Mouse (Mus musculus): ENCODE results near the gene Mtmr3.
A peak's percentile ranks its signal among the peaks of the same experiment; 100 is the strongest.

Gene Mtmr3

DNA sequence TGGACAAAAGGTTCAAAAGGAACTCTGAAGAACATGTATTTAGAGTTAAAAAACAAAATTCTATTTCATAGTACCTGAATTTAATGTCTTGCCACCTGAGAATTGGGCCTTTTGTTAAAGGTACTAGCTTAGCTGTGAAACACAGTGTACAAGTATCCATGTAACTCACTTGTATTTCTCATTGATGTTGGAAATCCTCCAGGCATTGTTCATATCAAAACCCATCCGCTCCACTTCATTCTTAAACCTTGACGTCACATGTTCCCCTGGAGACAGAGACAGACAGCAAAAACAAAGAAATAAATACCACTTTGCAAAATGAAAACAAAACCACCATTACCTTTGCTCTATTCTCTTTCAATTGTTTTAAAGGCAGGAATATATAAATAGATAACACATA lies 87.2 kb downstream of the Mtmr3 start:
- no peak for DNase-seq

DNA sequence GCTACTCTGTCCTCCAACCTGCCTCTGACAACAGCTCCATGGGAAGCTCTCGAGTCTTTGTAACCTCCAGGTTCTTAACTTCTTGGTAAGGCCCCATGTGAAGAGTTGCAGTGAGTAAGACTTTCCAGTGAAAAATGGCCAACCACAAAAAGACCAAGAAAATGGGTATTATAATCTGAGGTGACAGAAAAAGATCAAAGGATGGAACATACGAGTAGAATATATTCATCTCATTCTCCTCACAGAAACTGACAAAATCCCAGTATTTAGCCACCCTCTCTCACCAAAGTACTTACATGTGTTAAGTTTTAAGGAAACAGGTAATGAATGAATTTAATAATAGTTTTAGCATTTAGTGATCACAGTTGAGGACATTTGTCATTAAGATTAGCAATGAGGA lies 88.2 kb downstream of the Mtmr3 start:
- no peak for DNase-seq

DNA sequence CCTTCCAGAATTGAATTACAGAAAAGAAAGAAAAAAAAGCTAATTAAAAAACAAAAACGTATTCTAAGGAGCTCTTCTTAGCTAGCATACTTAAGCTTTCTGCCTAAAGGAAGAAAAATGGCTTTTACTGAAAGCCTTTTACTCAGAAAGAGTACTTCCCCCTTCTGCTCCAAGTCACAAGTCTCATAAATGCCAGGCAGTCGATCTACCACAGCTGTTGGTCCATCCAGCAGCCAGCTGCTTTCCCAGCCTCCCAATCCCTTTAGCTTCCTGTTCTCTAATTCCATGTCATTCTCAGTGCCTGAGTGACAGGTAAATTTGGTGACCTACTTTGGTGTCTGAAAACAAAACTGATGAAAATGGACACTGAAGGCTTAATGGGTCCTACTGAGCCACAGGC lies 92.5 kb downstream of the Mtmr3 start:
- no peak for DNase-seq

DNA sequence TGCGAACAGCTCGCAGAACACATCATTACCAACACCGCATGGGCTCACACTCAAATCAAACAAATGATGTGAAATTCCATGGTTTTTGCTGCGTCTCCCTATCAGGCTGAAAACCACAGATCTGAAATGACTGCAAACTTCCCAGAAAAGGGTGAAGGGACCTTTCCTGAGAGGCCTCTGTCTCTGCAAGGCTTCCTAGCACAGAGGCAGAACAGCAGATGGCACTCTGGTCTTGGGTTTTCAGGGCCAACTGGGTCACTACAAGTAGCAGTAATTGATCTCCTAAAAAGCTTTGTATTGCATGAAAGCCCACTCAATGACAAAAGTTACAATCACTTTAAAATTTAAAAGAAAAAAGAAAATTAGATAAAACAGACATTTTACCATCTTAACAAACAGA lies 93.8 kb downstream of the Mtmr3 start:
- peak in 1 of 2 experiments; percentile 54 for DNase-seq

DNA sequence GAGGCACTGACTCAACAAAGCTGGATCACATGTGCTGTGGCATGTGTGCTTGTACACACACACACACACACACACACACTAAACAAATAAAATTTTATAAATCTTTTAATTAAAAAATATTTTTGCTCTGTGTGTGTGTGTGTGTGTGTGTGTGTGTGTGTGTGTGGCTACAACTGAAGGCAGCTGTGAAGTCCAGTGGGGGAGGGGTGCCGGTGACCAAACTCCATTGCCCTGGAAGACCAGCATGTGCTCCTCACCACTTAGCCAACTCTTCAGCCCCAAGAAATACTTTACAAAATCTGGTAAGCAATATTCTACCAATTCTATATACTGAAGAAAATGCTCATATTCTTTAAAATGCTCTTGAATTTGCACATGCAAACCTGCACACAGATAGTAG lies 94.4 kb downstream of the Mtmr3 start:
- no peak for DNase-seq

DNA sequence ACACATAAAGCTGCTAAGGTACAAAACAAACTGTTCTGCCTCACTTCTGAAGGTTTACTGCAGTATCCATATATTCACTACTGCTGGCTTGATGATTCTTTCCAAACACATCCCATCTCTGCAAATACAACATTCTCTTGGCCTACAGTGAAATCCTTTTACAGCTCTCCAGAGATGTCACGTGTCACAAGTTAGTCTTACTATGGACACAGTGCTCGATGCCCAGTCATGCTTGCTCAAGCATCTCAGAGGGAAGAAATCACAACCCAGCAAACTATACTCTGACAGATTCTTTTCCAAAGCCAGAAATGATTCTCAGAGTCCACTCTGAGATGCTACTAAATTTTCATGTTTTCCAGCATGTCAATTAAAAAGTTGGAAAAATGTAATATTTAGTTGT lies 95.2 kb downstream of the Mtmr3 start:
- DNase-seq, result no peak

DNA sequence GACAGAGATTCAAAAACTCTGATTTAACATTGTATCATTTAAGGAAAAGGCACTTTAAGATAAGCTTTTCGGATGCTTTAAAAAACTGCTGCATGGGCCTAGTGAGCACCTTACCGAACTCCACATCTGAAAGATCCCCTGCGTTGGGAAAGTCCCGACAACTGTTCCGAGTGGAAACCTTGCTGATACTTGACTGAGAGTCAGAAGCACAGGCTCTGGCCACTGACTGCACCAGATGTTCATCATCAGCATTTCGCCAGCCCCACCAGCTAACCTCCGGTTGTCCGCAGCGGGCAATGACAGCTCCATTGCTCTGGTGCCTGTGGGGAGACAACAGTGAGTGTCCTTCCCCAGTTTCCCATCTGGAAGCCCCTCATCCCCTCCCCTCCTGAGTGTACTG lies 95.9 kb downstream of the Mtmr3 start:
- no peak for DNase-seq

DNA sequence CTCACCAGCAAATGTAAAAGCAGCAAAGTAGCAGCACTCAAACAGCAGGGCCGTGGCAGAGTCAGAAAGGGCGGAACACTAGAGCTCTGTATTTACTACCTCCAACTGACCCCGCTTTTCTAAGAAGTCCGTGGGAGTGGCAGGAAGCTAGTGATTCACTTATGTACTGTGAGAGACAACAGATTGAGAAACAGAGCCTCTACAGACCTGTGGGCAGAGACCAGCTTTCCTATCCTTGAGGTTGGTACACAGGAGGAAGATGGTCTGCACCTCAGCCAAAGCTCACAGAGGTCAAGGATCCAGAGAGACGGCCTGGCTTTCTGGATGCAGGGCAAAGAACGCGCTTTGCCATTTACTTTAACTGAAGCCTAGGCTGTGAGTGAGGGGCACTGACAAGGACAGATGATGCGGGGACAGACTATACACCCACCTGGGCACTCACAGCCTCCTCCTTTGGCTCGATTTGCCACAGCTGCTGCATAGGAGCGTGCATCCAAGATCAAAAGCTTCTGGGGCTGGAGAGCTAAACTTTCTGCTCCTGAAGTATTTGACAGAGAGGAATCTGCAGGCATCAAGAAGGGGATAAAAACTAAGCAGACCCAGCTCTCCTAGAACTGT lies 97.1 kb downstream of the Mtmr3 start:
- DNase-seq, result no peak

DNA sequence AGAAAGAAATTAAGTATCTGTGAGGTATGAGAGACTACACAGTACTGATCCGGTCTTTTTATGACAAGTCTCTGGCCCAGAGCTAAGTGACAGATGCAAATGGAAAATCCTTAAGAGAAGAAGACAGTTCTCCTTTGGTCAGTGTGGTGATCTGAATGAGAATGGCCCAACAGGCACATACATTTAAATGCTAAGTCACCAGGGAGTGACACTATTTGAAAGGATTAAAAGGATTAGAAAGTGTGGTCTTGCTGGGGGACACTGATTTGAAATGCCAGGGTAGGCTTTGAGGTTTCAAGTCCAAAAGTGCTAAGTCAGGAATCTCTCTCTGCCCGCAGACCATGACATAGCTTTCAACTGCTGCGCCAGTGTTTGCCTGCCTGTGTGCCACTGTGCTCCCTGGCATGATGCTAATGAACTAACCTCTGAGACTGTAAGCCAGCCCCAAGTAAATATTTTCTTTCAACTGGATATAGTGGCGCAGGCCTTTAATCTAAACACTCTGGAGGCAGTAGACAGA lies 99.6 kb downstream of the Mtmr3 start:
- no peak for DNase-seq

DNA sequence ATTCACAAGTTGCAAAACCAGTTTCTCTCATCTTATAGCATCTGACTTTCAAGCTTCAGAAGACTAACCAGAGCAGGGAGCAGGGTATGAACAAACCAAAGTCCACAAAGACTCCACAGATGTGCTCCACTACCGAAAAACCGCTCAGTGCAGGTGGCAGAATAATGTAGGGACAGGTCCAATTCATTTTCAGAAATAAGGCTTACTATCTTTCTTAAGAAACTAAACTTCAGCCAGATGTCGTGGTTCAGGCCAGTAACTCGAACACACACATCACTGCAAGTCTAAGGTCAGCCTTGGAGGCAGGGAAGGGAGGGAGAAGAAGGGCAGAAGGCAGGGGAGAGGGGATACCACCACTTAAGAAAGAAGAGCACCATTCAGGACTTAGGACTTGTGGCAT lies 105.5 kb downstream of the Mtmr3 start:
- DNase-seq, result no peak

DNA sequence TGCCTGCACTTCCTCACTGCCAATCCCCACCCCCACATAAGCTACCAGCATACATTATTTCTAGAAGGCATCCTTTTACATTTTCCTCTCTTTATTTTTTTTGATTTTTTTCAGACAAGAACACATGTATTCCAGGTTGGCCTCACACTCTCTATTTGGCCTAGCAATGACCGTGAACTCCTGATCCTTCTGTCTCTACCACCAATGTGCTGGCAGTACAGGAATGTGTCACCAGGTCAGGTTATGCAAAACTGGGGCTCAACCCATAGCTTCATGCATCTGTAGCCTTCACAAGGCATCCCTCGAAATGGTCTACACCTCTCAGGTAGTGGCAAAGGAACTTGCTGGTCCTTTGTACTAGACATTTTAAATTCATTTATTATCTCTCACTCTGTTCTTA lies 105.9 kb downstream of the Mtmr3 start:
- no peak for DNase-seq

DNA sequence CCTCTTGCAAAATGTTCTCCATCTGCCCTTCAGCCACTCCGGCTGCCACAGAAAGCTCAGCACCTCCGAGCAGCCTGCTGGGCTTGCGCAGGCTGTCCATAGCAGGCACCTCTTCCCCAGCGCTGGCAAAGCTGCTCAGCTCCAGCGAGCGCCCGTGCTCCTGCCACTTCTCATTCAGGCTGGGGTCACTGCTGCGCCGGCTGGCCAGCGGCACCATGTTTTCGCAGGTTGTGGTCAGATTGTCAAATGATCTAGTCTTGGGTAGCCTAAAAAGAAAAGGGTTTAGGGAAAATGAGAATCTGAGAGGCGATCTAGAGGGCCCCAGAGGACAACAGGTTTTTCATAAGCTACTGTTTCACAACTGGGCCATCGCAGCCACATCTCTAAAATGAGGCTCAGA lies 106.3 kb downstream of the Mtmr3 start:
- DNase-seq, result no peak

DNA sequence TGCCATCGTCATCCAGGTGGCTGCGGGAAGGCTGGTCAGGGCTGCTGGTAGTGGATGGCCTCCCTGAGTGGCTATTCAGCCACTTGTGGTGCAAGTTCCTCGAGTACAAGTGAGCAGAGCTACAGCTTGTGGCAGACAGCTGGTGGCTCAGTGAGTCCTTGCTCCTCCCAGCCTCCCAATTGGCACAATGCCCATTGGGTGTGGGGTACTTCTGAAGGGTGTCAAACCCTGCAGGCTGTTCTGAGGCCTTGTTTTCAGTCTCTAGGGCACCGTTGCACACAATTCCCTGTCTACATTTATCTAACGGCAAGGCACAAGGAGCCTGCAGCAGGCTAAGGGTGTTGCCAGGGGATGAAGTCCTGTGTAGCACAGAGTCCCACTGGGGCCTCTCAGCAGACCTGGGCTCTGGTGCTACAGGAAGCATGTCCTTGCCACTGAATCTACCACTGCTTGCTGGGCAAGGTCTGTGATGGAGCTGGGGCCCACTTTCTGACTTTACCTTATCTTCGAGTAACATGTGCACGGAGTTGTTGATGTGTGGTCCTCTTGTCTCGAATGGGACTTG lies 107.2 kb downstream of the Mtmr3 start:
- peak; percentile 58 to 70 for DNase-seq

DNA sequence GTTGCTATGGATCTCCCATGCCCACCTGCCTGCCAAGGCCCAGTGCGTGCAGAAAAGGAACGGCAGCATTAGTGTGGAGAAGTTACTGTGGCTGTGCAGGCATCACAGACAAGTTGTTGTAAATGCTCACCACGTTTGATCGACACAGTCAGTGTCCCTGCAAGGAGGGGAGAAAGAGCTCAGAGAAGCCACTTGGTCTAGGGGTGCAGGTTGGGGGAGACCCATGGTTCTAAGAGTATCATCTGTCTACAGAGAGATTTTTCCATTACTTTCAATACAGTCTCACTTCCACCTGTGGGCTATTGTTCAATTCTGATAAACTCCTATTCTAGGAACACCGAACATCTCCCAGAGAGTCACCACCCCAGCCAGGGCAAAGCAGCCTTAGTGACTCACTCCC lies 110.1 kb downstream of the Mtmr3 start:
- DNase-seq, result no peak

DNA sequence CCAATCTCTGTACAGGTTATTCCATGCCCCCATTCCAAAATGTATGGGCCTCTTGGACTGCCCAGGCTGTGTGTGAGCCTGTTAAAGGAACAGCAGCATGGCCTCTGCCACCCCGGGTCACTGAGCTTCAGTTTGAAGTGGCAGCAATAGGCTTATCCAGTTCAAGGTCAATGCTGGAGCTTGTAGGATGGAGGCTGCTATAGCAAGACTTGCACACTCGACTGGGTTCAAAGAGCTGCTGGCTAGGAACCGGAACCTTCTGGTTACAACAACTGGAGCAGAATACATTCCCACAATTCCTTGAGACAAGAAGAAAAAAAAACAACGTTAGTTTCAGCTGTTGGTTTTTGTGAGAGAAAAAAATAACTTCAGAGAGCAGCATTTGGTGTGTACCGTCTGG lies 112.0 kb downstream of the Mtmr3 start:
- DNase-seq, result no peak

DNA sequence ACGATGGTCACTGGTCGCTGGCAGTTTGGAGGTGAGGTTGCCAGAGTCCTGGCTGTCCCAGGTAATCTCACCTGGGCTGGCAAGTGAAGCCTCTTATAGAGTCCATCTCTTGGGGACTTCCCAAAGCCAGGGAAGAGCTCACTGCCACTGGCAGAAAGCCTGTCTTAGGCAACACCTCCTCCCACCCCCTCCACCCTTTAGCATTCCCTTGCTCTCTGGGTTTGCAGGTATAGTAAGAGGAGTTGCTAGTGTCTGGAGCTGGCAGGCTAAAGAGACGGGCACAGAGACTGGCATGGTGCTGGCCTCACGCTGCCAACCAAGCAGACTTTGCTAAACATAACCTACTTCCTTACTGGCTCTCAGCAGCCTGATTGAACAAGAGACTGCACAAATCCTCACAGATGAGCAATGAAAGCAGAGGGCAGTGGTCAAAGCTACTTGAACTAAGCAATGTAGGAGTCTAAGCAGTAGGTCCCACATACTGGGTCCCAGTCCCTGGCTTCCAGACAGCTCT lies 118.4 kb downstream of the Mtmr3 start:
- peak; percentile 70 to 81 for DNase-seq

DNA sequence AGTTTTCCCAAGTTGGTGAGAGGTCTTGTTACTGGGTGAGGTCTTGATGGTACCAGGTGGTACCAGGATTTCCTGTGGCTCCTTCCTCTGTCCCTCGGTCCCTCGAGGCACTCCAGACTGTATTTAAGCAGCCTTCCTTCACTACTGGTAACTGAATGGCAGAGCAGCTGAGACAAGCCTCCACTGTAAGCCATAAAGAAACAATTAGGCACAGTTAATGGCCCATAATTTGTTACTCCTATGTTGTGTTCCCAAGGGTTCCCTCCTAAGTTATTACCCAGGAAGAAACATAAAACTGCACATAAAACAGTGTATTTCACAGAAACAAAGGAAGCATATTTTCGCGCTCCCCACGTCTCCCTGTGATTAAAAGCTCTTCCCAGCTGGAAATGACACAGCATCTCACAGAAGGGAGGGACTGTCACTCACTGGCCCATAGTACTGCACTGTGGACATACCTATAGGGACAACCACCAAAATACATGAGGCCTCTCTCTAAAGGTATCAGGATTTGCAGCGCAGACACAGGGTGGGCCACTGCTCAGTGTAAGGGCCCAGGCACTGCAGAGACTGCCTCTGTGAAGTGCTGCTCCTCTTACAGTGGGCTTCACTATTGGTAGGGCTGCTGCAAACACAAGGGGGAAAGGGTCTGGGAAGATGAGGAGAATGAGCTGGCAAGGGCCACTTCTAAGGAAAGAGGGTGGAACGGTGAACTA lies 122.0 kb downstream of the Mtmr3 start:
- no peak for DNase-seq

DNA sequence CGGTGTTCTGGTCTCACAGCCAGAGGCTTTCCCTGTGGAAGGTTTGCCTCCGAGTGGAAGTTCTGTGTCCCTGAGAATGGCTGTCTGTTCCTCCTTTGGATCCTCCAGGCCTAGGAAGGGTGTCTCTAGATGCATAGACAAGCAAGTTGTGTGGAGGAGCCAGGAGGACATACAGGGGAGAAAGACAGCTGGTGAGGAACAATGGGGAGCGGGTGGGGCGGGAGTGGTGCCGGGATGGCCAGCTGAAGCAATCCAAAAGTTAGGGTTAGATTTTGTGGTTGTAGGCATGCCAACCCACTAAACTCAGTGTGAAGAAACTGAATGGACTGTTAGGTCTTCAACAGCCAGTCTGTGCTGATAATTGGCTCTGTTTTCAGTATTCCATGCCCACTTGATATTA lies 122.9 kb downstream of the Mtmr3 start:
- DNase-seq, result no peak

DNA sequence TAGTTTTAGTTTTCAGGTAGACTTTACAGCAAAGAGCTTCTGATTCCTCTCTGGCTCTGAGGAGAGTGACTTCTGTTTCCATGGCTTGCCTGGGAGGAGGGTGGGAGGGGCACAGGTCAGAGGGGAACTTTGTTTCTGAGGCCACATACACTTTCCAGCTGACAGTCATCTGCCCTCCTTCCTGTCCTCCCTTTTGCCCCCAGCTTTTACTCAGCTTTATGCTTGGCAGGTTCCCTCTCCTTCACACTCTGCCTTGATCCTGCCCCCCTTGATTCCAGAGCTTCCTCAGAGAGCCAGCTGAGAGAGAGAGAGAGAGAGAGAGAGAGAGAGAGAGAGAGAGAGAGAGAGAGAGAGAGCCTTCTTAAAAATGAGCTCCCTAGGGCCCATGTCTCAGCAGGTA lies 123.4 kb downstream of the Mtmr3 start:
- DNase-seq, result no peak

DNA sequence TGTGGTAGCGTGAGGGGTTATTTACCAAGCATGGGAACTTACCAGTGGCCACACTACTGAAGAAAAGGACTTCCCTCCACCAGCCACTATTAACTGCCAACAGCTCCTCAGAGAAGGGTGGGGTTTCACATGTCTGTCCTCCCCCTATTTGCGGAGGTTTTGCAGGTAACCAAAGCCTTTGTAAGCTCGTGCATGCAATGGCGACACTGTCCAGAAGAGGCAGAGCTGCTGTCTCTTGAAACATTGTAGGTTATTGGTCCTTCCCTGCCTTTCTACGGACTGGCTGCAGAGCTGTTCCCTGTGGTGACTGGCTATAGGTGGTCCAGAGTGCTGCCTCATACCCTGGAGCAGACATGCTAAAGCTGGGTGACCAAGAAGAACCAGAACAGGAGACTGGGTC lies 125.6 kb downstream of the Mtmr3 start:
- DNase-seq, result no peak

DNA sequence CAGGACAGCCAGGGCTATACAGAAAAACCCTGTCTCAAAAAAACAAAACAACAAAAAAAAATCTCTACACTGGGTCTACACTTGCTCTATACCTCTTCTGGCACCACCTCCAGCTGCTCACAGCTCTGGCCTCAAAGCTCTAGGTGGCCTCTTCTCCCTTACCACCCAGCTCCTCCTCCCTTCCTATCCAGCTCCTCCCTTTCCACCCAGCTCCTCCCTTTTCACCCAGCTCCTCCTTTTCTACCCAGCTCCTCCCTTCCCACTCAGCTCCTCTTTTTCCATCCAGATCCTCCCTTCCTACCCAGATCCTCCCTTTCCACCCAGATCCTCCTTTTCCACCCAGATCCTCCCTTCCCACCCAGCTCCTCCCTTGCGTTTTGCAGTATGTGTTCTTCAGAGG lies 127.2 kb downstream of the Mtmr3 start:
- DNase-seq, result no peak

DNA sequence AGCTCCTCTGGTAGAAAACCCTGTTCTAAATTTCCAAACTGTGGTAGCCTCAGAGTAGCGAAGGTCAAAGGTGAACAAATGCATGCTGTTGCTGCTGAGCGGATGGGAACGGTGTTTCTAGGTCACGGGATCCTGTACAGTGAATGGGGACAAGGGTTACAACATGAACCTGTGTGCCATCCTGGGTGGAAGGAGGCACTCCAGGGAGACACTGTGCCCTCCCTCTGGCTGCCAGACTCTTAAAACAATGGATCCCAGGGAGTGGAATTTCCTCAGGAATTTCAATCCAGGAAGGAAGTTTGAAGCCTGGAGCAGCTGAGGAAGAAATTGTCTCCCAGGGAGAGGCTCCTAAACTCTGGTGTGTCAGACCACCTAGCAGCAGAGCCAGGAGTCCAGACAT lies 128.5 kb downstream of the Mtmr3 start:
- DNase-seq, result no peak

DNA sequence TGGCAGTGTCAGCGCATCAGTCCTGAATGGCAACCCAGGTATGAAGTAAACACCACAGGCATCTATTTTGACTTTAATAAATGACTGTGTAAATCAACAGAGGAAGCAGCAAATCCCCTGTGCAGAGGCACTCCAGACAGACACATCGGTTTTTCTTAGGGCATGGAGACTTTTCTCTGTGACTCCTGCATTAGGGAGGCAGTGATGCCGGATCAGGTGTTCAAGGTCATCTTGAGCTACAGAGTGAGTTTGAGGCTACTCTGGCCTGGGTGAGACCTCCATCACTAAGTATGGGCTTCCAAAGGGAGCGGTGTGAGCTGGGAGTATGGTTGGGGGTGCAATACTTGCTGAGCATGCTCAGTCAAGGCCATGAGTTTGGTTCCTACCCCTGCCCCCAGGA lies 130.0 kb downstream of the Mtmr3 start:
- no peak for DNase-seq

DNA sequence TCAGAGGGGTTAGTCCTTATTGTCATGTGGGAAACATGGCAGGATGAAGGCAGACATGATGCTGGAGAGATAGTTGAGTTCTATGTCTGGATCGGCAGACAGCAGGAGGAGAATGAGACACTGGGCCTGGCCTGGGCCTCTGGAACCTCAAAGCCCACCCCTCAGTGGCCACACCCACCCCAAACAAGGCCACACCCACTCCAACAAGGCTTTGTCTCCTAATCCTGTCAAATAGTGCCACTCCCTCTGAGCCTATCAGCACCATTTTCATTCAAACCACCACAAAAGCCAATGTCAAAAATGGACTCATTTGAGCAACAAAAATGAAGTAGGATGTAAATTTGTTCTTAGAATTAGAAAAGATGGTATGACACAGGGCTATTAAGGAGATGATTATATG lies 130.5 kb downstream of the Mtmr3 start:
- DNase-seq, result no peak

Measured in cerebellum, postnatal 14 days (tissue).